Mouse (Mus musculus) myocyte (in vitro differentiated cells): Measurements from ENCODE around the gene Gng4.

ENCODE experiments used
- E2F4 ChIP-seq: IDR thresholded peaks from one replicate; pipeline ENCODE4 v1.6.1; 2011; ENCODE audit warnings: mild to moderate bottlenecking, control low read depth, moderate library complexity; ENCODE audit not compliant: insufficient read depth
- MYOG ChIP-seq, 3 experiments: IDR thresholded peaks; one replicate each; pipeline ENCODE4 v1.6.1; 2011; ENCODE audit warnings: control low read depth in 2 of 3, low read depth in 2 of 3, mild to moderate bottlenecking in 2 of 3; ENCODE audit not compliant: insufficient read length in 2 of 3, control insufficient read depth in 1 of 3, insufficient read depth in 1 of 3
- POLR2A ChIP-seq: IDR thresholded peaks from one replicate; pipeline ENCODE4 v1.6.1; 2011; ENCODE audit warnings: low read depth, mild to moderate bottlenecking, control low read depth, moderate library complexity; ENCODE audit not compliant: insufficient read length

DNA sequence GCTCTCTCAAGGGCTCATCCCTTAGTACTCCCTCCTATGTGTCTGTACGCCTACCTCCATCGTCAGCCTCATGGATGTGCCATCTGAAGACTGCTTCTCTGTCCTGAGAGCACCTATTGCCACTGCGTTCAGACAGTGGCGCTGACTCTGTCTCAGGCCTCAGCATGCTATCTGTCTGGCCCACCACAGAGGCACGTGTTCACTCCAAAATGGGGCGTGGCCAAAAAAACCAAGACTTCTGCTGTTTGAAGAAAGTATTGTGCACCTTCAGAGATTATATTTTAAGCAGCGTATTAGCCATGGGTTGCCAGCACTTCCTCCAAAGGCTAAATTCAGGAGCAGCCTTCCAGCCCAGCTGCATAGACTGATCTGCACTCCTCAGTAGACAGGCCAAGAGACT, 27.0 kb downstream of the Gng4 start:
- no peak for TF ChIP-seq E2F4
- no peak for TF ChIP-seq POLR2A
- TF ChIP-seq MYOG (IDR thresholded peaks at IDR 0.05; ENCODE audit: control insufficient read depth in 1 of 3, insufficient read depth in 1 of 3, insufficient read length in 2 of 3, low read depth in 2 of 3): no peak
